Mouse (Mus musculus): ENCODE data around the gene Tunar. TPM values are rescaled to one million over a fixed set of nuclear protein-coding genes. Genes with fewer than 3 reads are reported as not detected.

Gene Tunar
- 22.3 and 29.5 TPM in 2 replicates for polyA plus RNA-seq (2015; fragmentation: Nextera tagmentation; extraction: Ambion mirVana)

DNA sequence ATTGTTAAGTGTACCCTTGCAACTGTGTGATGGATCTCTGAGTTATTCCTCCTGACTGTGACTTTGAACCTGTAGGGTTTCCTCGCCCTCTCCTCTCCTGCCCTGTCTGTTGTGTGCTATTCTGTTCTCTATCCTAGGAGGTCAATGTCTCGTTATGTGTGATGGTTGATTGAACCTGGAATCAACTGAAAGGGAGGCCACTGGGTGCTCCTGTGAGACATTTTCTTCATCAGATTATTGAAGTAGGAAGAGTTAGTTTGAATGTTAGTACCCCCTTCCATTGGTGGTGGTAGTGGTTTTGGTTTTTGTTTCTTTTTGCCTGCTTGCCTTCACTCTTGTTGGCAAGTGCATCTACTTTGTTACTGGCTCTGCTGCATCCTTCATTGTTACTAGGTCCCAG is at the start of gene Tunar:
Gene Tunar, plus strand, starts transcription at position 301 of the 400 bp plus-strand sequence.

Other genes with a start within 250 kb of the Tunar start
- not detected in 2 replicates for gene Tcl1b2, start 187.9 kb upstream of the Tunar start, polyA plus RNA-seq (2015; fragmentation: Nextera tagmentation; extraction: Ambion mirVana)
- gene Tcl1b1, start 174.2 kb upstream of the Tunar start, polyA plus RNA-seq (2015; fragmentation: Nextera tagmentation; extraction: Ambion mirVana): not detected in 2 replicates
- gene Tcl1b5, start 157.5 kb upstream of the Tunar start, polyA plus RNA-seq (2015; fragmentation: Nextera tagmentation; extraction: Ambion mirVana): not detected in 2 replicates
- gene Tcl1b3, start 142.8 kb upstream of the Tunar start, polyA plus RNA-seq (2015; fragmentation: Nextera tagmentation; extraction: Ambion mirVana): not detected in 2 replicates
- gene Tcl1b4, start 131.9 kb upstream of the Tunar start, polyA plus RNA-seq (2015; fragmentation: Nextera tagmentation; extraction: Ambion mirVana): not detected in 2 replicates
- gene Tcl1, start 111.1 kb upstream of the Tunar start, polyA plus RNA-seq (2015; fragmentation: Nextera tagmentation; extraction: Ambion mirVana): not detected in 2 replicates
- gene D430019H16Rik, start 120.0 kb downstream of the Tunar start, polyA plus RNA-seq (2015; fragmentation: Nextera tagmentation; extraction: Ambion mirVana): 9.0 and 9.9 TPM in 2 replicates
- 1.7 and 2.2 TPM in 2 replicates for gene Bdkrb2, start 229.4 kb downstream of the Tunar start, polyA plus RNA-seq (2015; fragmentation: Nextera tagmentation; extraction: Ambion mirVana)

Measured in neural tube, postnatal 0 days (tissue).